Mouse (Mus musculus): ENCODE results near the gene Ccdc88c. TPM values are rescaled to one million over a fixed set of nuclear protein-coding genes. Genes with fewer than 3 reads are reported as not detected.

The Ccdc88c gene
- total RNA-seq (2021), result 10 to 100 TPM; 29.4 to 32.6 TPM

GRCm38 (mm10) chr12:101028954-101029731 is at the start of gene Ccdc88c:
Gene Ccdc88c, minus strand, starts transcription at chr12:101029056.
- DNase-seq, result peak; percentile 76 to 77

GRCm38 (mm10) chr12:101077955-101078354 is 49.1 kb upstream of the Ccdc88c start:
- DNase-seq, result no peak

GRCm38 (mm10) chr12:101075433-101075832 is 46.6 kb upstream of the Ccdc88c start:
- no peak for DNase-seq

GRCm38 (mm10) chr12:101074821-101075429 is 46.1 kb upstream of the Ccdc88c start:
- DNase-seq, result no peak

- DNase-seq, result no peak
Measured at GRCm38 (mm10) chr12:101069813-101070212, 41.0 kb upstream of the Ccdc88c start.

GRCm38 (mm10) chr12:101066329-101066728 is 37.5 kb upstream of the Ccdc88c start:
- DNase-seq, result no peak

GRCm38 (mm10) chr12:101039956-101040355 is 11.1 kb upstream of the Ccdc88c start:
- no peak for DNase-seq

GRCm38 (mm10) chr12:101028247-101028953 is 456 bp downstream of the Ccdc88c start:
- peak in 1 of 2 experiments; percentile 37 for DNase-seq

- DNase-seq, result peak in 1 of 2 experiments; percentile 48
Measured at GRCm38 (mm10) chr12:101027451-101028246, 1.2 kb downstream of the Ccdc88c start.

GRCm38 (mm10) chr12:101026946-101027345 is 1.9 kb downstream of the Ccdc88c start:
- peak in 1 of 2 experiments; percentile 47 for DNase-seq

GRCm38 (mm10) chr12:101026518-101026917 is 2.3 kb downstream of the Ccdc88c start:
- DNase-seq, result no peak

GRCm38 (mm10) chr12:101026025-101026424 is 2.8 kb downstream of the Ccdc88c start:
- DNase-seq, result no peak

GRCm38 (mm10) chr12:101025379-101025778 is 3.5 kb downstream of the Ccdc88c start:
- DNase-seq, result no peak

GRCm38 (mm10) chr12:101024824-101025223 is 4.0 kb downstream of the Ccdc88c start:
- DNase-seq, result no peak

- DNase-seq, result no peak
Measured at GRCm38 (mm10) chr12:101023143-101023542, 5.7 kb downstream of the Ccdc88c start.

- no peak for DNase-seq
Measured at GRCm38 (mm10) chr12:101022353-101022752, 6.5 kb downstream of the Ccdc88c start.

- no peak for DNase-seq
Measured at GRCm38 (mm10) chr12:101021484-101022226, 7.2 kb downstream of the Ccdc88c start.

GRCm38 (mm10) chr12:101020210-101021015 is 8.4 kb downstream of the Ccdc88c start:
- no peak for DNase-seq

GRCm38 (mm10) chr12:101019443-101019842 is 9.4 kb downstream of the Ccdc88c start:
- DNase-seq, result no peak

GRCm38 (mm10) chr12:101019031-101019430 is 9.8 kb downstream of the Ccdc88c start:
- no peak for DNase-seq

GRCm38 (mm10) chr12:101017971-101018371 is 10.9 kb downstream of the Ccdc88c start:
- DNase-seq, result no peak

All from layer of hippocampus, postnatal 36 days (tissue).